Mouse (Mus musculus) midbrain, postnatal 0 days (tissue): ENCODE measurements at regions not wholly inside any gene's neighbourhood (a gene's known extent, or its start where the extent isn't known, plus 50 kb on each side); places are given as distances from the start of the nearest gene placed in this dataset.

ENCODE experiments used
- ATAC-seq: fragments of 200-750 bp; cut with Nextera tagmentation; 2 replicates; pipeline ENCODE4 v1.8.0; 2017; ENCODE audit warnings: moderate number of reproducible peaks, mild to moderate bottlenecking, moderate TSS enrichment, moderate library complexity; ENCODE audit not compliant: low FRiP score
- DNase-seq: peaks from one replicate; pipeline ENCODE4 v3.0.0-alpha.2; 2015; ENCODE audit warnings: low spot score
- H3K27ac ChIP-seq: fragments of 300-500 bp; sonication (generic); 2 replicates; pipeline ENCODE4 v1.5.1; 2014; ENCODE audit warnings: low read depth, mild to moderate bottlenecking, low read length, mixed read lengths
- H3K27me3 ChIP-seq: fragments of 300-500 bp; sonication (generic); 2 replicates; pipeline ENCODE4 v1.6.1; 2014; ENCODE audit warnings: low read length, control low read depth, mixed read lengths; ENCODE audit not compliant: insufficient read depth
- H3K36me3 ChIP-seq: fragments of 300-500 bp; sonication (generic); 2 replicates; pipeline ENCODE4 v1.6.1; 2014; ENCODE audit warnings: low read length, control low read depth, mixed read lengths; ENCODE audit not compliant: insufficient read depth
- H3K4me1 ChIP-seq: fragments of 300-500 bp; sonication (generic); 2 replicates; pipeline ENCODE4 v1.6.1; 2014; ENCODE audit warnings: mild to moderate bottlenecking, control low read depth, antibody characterized with exemption, low read length, mixed read lengths; ENCODE audit not compliant: insufficient read depth
- H3K4me2 ChIP-seq: fragments of 300-500 bp; sonication (generic); 2 replicates; pipeline ENCODE4 v1.6.1; 2014; ENCODE audit warnings: low read depth, mild to moderate bottlenecking, low read length, mixed read lengths; ENCODE audit not compliant: poor library complexity, severe bottlenecking
- H3K4me3 ChIP-seq: fragments of 300-500 bp; sonication (generic); 2 replicates; pipeline ENCODE4 v1.5.1; 2014; ENCODE audit warnings: low read depth, mild to moderate bottlenecking, low read length, moderate library complexity
- H3K9ac ChIP-seq: fragments of 300-500 bp; sonication (generic); replicated peaks from 2 replicates; pipeline ENCODE4 v1.6.1; 2014; ENCODE audit warnings: mild to moderate bottlenecking, low read length, moderate library complexity, mixed read lengths; ENCODE audit not compliant: poor library complexity, severe bottlenecking
- H3K9me3 ChIP-seq: fragments of 300-500 bp; sonication (generic); 2 replicates; pipeline ENCODE4 v1.6.1; 2016; ENCODE audit warnings: low read length, control low read depth
- CTCF ChIP-seq: IDR thresholded peaks from 2 replicates; pipeline ENCODE4 v1.5.1; 2016; ENCODE audit warnings: antibody characterized with exemption, mild to moderate bottlenecking
- WGBS: fragments of 180-500 bp; shearing (Covaris S2); extraction: QIAGEN DNeasy Blood & Tissue Kit; methylation state at CpG from one replicate; pipeline ENCODE4 v1.1.7; 2014; 5-methylcytosine and 5-hydroxymethylcytosine counted together

- TF ChIP-seq CTCF: no peak
- no peaks in the 10 kb centered on the region for H3K9me3 ChIP-seq
- no peaks in the 10 kb centered on the region for H3K36me3 ChIP-seq
- no peaks in the 10 kb centered on the region for H3K4me1 ChIP-seq
- H3K4me3 ChIP-seq: no peak overlapping the region
- H3K9ac ChIP-seq: no peak overlapping the region
- WGBS: 87% methylated on average over 2 of the region's 2 CpGs
- H3K4me2 ChIP-seq: no peak overlapping the region
- ATAC-seq: no peak
- no peak for DNase-seq
- no peak overlapping the region for H3K27ac ChIP-seq
- no peaks in the 10 kb centered on the region for H3K27me3 ChIP-seq
These were observed 690.7 kb upstream of the Frg1 start for GRCm38 (mm10) chr8:42107582-42107981.

- Histone ChIP-seq H3K4me1 (no peaks in the 10 kb centered on the region), H3K4me2 (no peak overlapping the region), H3K27ac (no peak overlapping the region), H3K9ac (no peak overlapping the region), H3K9me3 (no peaks in the 10 kb centered on the region), H3K4me3 (no peak overlapping the region), H3K27me3 (no peaks in the 10 kb centered on the region), H3K36me3 (no peaks in the 10 kb centered on the region)
- no peak for TF ChIP-seq CTCF
- DNase-seq (no peak), ATAC-seq (no peak)
- 71% methylated on average over 1 of the region's 1 CpGs for WGBS
These were observed 652.4 kb upstream of the Frg1 start for GRCm38 (mm10) chr8:42069314-42069713.

GRCm38 (mm10) chr8:42043526-42043925 is 626.7 kb upstream of the Frg1 start:
- DNase-seq (no peak), ATAC-seq (no peak)
- Histone ChIP-seq H3K36me3 (no peaks in the 10 kb centered on the region), H3K9ac (no peak overlapping the region), H3K4me3 (no peak overlapping the region), H3K4me1 (no peaks in the 10 kb centered on the region), H3K27me3 (no peaks in the 10 kb centered on the region), H3K9me3 (no peaks in the 10 kb centered on the region), H3K27ac (no peak overlapping the region), H3K4me2 (no peak overlapping the region)
- 74% methylated on average over 5 of the region's 5 CpGs for WGBS
- no peak for TF ChIP-seq CTCF

- H3K4me2 ChIP-seq: no peak overlapping the region
- H3K4me3 ChIP-seq: no peak overlapping the region
- DNase-seq: no peak
- no peak overlapping the region for H3K27ac ChIP-seq
- H3K27me3 ChIP-seq: no peaks in the 10 kb centered on the region
- H3K9me3 ChIP-seq: no peaks in the 10 kb centered on the region
- no peaks in the 10 kb centered on the region for H3K4me1 ChIP-seq
- H3K9ac ChIP-seq: no peak overlapping the region
- TF ChIP-seq CTCF: no peak
- H3K36me3 ChIP-seq: no peaks in the 10 kb centered on the region
- 95% methylated on average over 2 of the region's 2 CpGs for WGBS
- no peak for ATAC-seq
These were observed 622.4 kb upstream of the Frg1 start for GRCm38 (mm10) chr8:42039245-42039644.

DNA sequence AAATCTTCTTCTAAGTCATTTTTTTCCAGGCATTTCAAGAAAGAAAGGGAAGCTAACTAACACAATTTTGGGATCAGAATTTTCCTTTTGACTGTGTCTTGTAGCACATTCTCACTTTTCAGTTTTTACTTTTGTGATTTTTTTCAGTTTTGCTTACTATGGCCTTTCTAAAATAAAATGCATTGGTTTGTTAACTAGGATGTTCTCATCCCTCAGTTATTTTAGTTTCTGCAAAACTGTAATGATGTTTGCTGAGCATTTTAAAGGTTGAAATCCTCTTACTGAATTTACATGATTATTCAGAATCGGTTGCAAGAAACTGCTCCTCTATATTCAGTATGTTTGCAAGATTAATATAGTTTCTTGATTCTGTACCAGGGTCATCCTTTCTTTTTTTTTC is 610.1 kb upstream of the Frg1 start:
- no peaks in the 10 kb centered on the region for H3K36me3 ChIP-seq
- H3K4me2 ChIP-seq: no peak overlapping the region
- H3K4me1 ChIP-seq: no peaks in the 10 kb centered on the region
- ATAC-seq (no peak), DNase-seq (no peak)
- H3K9me3 ChIP-seq: no peaks in the 10 kb centered on the region
- H3K27me3 ChIP-seq: no peaks in the 10 kb centered on the region
- H3K27ac ChIP-seq: no peak overlapping the region
- no peak for TF ChIP-seq CTCF
- WGBS: 61% methylated on average over 1 of the region's 1 CpGs
- no peak overlapping the region for H3K4me3 ChIP-seq
- no peak overlapping the region for H3K9ac ChIP-seq

- no peak for TF ChIP-seq CTCF
- H3K27ac ChIP-seq: no peak overlapping the region
- WGBS: 87% methylated on average over 3 of the region's 3 CpGs
These were observed 600.9 kb upstream of the Frg1 start for GRCm38 (mm10) chr8:42017786-42018185.

DNA sequence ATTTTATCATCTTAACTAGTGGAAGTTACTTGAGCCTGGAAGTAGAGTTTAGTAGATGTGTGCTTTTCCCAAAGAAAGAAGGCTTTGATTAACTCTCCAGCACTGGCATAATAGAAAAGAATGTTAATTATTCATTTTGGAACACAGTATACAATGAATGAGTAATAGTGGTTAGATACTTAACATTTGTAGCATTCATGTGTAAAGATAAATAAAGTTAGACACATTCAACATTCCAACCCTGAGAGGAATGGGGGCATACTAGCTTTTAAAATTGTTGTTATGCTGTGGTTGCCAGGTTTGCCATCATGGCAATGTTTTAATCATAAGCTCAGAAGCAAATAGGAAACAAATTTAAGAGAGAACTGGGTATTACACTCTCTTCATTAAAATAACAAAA is 586.3 kb upstream of the Frg1 start:
- Histone ChIP-seq H3K4me3 (no peak overlapping the region), H3K4me1 (no peaks in the 10 kb centered on the region), H3K27ac (no peak overlapping the region), H3K27me3 (no peaks in the 10 kb centered on the region), H3K9me3 (no peaks in the 10 kb centered on the region), H3K4me2 (no peak overlapping the region), H3K9ac (no peak overlapping the region), H3K36me3 (no peaks in the 10 kb centered on the region)
- ATAC-seq (no peak), DNase-seq (no peak)
- TF ChIP-seq CTCF: no peak

More at GRCm38 (mm10) chr8:42017786-42018185, 600.9 kb upstream of the Frg1 start:
- DNase-seq: no peak
- H3K4me2 ChIP-seq: no peak overlapping the region
- ATAC-seq: no peak
- H3K4me1 ChIP-seq: no peaks in the 10 kb centered on the region
- no peaks in the 10 kb centered on the region for H3K9me3 ChIP-seq
- H3K36me3 ChIP-seq: no peaks in the 10 kb centered on the region
- H3K4me3 ChIP-seq: no peak overlapping the region
- no peak overlapping the region for H3K9ac ChIP-seq
- no peaks in the 10 kb centered on the region for H3K27me3 ChIP-seq
